Mouse (Mus musculus): ENCODE measurements around the gene Psenen. TPM values are rescaled to one million over a fixed set of nuclear protein-coding genes. Genes with fewer than 3 reads are reported as not detected.

The Psenen gene
- total RNA-seq, 2 experiments from 2014 or later, result 79.4 to 87.1 TPM

- DNase-seq (ENCODE audit: low spot score in 2 of 2), result peak; percentile 90 to 93
These were observed 26.2 kb upstream of the Psenen start for GRCm38 (mm10) chr7:30589435-30590301.

DNA sequence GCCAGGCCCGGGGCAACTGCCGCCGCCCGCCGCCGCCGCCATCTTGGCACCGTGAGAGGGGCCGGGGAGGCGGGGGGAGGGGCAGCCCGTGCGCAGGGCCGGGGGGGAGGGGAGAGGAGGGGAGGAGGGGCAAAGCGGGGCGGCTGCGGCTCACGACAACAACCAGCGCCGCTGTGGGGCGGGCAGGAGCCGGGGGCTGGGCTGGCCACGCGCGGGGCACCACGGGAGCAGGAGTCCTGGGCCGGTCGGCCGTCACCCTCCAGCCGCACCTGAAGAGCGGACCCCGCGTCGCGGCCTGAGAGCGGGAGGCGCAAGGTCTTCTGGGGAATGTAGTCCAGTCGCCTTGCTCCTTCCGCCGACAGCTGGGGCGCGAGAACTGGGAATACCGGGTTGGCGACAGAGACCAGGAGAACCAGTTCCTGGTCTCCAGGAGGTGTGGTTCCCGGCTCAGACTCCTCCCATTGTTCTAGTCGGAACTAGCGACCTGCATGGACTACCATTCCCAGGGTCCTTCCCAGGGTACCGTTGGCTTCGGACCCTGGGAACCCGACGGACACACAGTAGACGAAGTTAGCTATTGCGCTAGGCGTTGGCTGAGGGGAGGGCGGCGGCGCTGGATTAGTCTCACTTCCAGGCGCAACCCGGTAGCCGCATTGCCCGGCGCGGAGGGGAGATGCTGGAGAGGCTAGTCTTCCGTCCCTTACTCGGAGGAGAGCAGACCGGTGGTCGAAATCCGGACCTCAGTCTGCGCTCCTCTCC is 25.4 kb upstream of the Psenen start, which contains the start of gene Kmt2b:
TSS of gene Kmt2b (minus strand) at position 51 of the 759 bp plus-strand sequence.
- peak; percentile 93 to 96 for DNase-seq (ENCODE audit: low spot score in 2 of 2)

DNA sequence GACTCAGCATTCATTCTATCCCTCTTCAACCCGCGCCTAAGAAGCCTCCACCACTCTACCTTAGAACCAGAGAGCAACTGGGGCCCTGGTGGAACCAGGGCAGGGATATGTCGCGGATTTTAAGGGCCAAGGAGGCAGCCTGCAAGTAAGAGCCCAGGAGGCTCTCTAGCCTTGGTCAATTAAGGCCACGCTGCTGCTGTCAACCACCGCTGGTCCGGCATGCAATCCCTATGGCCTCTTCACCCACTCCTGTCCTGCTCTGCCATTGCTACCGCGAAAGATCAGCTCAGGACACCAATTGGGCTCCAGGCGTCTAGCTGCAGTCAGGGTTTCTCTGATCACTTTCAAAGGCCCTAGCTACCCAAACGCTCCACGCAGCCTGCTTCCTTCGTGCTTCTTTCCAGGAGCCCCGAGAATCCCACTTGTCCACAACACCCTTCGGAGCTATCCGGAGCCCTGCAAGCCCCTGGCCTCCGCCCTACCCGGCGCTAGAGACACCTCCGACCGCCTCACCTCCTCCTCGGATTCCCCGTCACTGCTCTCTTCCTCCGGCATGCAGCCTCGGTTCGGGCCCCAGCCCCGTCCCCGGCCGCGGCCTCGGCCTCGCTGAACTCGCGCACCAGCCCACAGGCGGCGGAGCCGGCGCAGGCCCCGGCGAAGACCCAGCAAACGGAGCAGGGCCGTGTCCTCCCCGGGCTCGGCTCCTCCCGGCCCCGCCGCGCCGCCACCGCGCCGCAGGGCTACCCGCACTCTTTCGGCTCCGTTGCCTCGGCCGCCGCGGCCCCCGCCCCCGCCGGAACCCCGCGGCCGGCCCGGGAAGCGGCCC is 24.6 kb upstream of the Psenen start:
- DNase-seq (ENCODE audit: low spot score in 2 of 2), result peak; percentile 65 to 72

GRCm38 (mm10) chr7:30586455-30587020 is 23.1 kb upstream of the Psenen start:
- no peak for DNase-seq (ENCODE audit: low spot score in 2 of 2)

GRCm38 (mm10) chr7:30585170-30585569 is 21.7 kb upstream of the Psenen start:
- no peak for DNase-seq (ENCODE audit: low spot score in 2 of 2)

DNA sequence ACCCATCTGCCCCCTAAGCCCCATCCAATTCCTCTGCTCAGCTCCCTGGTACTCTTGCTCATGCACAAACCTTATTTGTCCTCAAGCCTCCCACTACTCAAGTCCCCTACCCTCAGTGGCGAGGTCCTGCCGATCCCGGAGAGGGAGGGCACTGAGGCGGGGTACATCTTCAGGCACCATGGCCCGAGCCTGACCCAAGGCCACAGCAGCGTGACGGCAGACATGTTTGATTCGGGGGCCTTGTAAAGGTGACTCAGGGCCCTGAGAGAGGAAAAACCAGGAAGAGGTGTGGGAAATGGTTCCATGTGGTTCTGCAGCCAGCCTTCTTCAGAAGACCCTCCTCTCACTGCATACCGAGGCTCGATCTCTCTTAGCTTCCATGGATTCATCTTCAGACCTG is 20.9 kb upstream of the Psenen start:
- DNase-seq (ENCODE audit: low spot score in 2 of 2), result no peak

DNA sequence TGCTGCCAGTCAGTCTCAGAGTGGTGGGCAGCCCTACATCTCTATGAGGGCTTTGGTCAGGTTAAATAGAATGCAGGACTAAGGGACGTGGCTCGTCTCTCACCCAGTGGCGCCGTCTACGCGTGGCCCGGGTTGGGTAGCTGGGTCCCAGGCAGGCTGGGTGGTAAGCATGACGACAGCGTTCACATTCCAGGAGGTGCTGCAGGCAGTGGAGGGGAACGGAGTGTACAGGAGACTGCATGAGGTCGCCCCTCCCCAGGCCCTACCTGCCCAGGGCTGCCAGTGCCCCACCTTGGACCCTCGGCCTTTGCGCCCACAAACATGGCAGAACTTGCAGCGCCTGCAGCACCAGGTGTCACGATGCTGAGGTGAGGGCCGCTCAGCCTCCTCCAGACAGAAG is 18.1 kb upstream of the Psenen start:
- DNase-seq (ENCODE audit: low spot score in 2 of 2), result no peak

GRCm38 (mm10) chr7:30579950-30580349 is 16.5 kb upstream of the Psenen start:
- DNase-seq (ENCODE audit: low spot score in 2 of 2), result no peak

GRCm38 (mm10) chr7:30572969-30573368 is 9.5 kb upstream of the Psenen start:
- no peak for DNase-seq (ENCODE audit: low spot score in 2 of 2)

- no peak for DNase-seq (ENCODE audit: low spot score in 2 of 2)
These were observed 9.0 kb upstream of the Psenen start for GRCm38 (mm10) chr7:30572389-30572788.

DNA sequence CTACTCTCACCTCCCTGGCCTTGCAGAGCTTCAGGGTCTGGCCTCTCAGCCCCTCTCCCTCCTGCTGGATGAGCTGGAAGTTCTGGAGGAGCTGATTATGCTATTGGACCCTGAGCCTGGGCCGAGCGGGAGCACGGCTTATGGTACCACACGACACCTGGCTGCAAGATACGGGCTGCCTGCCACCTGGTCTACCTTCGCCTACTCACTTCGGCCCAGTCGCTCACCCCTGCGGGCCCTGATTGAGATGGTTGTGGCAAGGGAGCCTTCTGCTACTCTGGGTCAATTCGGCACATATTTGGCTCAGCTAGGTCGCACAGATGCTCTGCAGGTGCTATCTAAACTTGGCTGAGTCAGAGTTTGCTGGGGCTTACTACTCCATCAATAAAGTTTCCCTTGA is 4.1 kb upstream of the Psenen start:
- DNase-seq (ENCODE audit: low spot score in 2 of 2), result no peak

GRCm38 (mm10) chr7:30566033-30566432 is 2.6 kb upstream of the Psenen start:
- DNase-seq (ENCODE audit: low spot score in 2 of 2), result no peak

- DNase-seq (ENCODE audit: low spot score in 2 of 2), result no peak
These were observed 1.6 kb upstream of the Psenen start, which contains the start of gene Igflr1 for GRCm38 (mm10) chr7:30564970-30565571. Gene Igflr1 (plus strand): TSS chr7:30565427.

DNA sequence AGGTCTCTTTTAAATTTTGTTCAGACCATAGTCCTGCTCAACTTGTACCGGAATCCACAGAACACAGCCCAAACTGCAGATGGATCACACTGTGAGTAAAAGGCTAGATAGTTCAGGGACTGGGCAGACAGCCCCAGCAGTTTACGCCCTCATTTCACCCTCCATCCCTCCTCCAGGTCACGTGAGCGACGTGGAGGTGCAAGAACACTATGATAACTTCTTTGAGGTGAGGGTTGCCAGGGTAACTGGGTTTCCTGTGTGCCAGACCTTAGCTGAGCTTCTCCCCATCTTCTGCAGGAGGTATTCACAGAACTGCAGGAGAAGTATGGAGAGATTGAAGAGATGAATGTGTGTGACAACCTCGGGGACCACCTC is 466 bp upstream of the Psenen start:
- DNase-seq (ENCODE audit: low spot score in 2 of 2), result no peak

- DNase-seq (ENCODE audit: low spot score in 2 of 2), result no peak
These were observed 806 bp downstream of the Psenen start for GRCm38 (mm10) chr7:30562526-30563116.

DNA sequence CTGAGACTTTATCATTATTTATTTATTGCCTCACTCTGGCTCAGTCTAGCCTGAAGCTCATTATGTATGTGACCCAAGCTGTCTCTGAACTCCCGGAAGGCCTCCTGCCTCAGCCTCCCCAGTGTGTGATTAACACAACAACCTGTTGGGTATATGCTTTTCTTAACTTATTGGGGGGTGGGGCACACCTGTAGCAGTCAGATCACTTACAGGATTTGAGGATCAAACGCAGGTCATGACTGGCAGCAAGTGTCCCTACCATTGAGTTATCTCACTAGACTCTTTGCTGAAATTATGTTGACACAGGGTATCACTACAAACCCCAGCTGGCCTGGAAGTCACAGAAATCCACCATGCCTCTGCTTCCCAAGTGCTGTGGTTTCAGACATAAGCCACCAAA is 3.1 kb downstream of the Psenen start:
- DNase-seq (ENCODE audit: low spot score in 2 of 2), result no peak

DNA sequence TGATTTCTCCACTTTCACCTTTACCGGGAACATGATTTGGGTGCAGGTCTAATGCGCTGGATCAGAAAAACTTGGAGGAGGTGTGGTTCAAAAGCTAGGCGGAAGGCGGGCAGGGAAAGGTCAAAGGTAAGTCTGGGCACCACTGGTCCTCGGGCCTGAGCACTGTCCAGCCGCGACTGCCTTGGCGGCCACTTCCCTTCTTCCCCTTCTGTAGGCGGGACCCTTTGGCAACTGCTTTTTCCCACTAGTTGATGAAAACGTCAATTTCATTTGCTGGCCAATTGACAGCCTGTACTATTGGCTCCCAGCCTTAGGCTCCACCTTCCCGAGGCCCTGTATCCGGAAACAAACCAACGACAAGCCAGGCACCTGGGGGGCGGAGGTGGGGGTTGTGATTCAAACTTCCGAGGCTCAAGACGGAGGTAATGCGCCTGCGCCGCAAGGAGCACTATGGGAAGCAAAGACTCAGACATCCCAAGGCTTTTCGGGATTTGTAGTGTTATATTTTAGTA is 3.9 kb downstream of the Psenen start, which contains the start of gene Lin37:
TSS of gene Lin37 (minus strand) at position 396 of the 512 bp plus-strand sequence.
- DNase-seq (ENCODE audit: low spot score in 2 of 2), result peak; percentile 95 to 96

DNA sequence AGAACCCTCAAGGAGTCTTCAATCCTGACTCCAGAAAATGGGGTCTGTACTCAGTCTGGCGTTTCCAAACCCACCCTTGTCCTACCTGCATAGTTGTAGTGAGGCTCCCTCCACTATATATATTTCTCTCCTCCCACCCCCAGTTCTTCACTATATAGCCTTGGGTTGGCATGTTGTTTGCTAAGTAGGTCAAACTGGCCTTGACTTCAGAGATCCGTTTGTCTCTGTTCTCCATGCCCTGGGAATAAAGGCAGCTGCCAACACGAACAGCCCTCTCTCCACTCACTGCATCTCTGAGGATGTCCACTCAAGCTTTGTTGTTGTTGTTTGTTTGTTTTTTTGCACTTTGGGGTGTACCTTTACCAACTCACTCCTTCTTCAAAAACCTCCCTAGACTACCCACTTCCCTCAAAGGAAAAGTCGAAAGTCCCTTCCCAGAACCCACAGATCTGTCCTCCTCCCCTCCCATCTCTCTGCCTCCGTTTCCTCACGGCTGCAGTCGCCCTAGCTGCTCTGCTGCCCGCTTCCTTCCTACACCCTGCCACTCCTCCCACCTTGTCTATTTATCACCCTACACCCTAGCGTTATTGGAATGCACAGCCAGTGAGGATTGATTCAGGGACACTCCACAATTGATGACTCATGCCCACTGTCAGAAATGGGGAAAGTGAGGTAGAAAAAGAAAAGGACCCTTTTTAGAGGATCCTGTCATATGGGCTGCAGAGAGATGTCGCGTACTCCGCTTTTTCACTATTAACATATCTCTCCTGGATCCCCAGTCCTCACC is 4.6 kb downstream of the Psenen start:
- no peak for DNase-seq (ENCODE audit: low spot score in 2 of 2)

- no peak for DNase-seq (ENCODE audit: low spot score in 2 of 2)
These were observed 5.4 kb downstream of the Psenen start for GRCm38 (mm10) chr7:30557901-30558514.

Measured in layer of hippocampus, postnatal 10 days (tissue).